Mouse (Mus musculus) cerebellum, postnatal 14 days (tissue): ENCODE data around the gene Llgl2.

Experiments
- DNase-seq, 2 experiments: peaks; one replicate each; pipeline ENCODE4 v3.0.0; 2021; ENCODE audit warnings: mixed read lengths in 2 of 2

Gene Llgl2

GRCm38 (mm10) chr11:115823774-115824740, at the start of gene Llgl2:
TSS of gene Llgl2 (plus strand) at chr11:115824049.
- peak; percentile 76 to 77 for DNase-seq

DNA sequence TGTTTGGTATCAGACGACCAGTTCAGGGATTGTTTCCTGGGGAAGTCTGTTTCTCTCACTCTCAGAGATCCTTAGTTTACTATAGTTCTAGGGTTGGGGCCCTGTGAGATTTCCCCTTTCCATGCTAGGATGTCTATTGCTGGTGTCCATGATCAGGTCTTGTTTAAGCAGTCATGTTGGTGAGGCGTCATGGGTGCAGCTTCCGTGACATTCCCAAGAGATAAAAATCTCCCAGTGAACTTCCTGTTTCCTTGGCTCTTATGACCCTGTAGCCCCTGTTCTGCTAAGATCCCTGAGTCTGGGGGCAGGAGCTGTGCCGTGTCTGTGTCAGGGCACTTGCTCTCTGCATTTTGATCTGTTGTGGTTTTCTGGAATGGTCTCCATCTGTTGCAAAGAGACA, 49.2 kb upstream of the Llgl2 start:
- no peak for DNase-seq

DNA sequence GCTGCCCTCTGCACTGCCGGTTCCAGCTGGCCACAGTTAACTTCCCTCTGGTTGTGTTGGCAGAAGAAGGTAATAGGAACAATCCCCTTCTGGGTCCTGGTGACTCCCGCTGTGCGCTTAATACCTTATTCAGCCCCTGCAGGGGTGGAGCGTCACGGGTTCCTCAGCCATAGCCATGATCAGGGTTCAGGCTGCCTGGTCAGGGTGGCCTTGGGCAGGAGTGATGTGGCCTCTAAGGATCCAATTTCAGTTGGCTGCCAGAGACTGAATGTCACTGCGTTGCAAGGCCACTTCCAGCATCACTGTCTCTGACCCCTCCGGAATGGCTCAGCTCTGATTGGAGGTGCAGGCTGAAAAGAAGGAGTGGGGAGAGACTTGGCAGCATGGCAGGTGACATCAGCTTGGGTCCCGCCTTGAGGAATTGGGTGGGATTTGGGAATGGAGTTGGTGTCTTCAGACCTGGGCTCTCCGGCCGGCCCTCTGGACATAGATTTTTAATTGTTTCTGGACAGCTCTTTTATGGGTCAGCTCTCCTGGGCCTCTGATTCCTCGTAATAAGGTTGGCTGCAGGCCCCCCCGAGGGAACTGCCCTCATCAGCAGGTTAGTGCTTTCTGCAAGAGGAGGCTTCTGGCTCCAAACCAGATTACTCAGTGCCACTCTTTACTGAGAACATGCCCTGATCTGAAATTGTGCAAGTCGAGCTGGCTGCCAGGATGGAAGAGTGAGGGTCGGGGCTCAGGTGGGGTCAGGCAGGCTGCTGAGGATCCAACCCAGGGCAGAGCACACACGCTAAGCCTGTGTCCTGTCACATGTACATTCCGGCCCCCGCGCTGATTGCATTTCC, 47.8 kb upstream of the Llgl2 start:
- peak; percentile 48 to 57 for DNase-seq

DNA sequence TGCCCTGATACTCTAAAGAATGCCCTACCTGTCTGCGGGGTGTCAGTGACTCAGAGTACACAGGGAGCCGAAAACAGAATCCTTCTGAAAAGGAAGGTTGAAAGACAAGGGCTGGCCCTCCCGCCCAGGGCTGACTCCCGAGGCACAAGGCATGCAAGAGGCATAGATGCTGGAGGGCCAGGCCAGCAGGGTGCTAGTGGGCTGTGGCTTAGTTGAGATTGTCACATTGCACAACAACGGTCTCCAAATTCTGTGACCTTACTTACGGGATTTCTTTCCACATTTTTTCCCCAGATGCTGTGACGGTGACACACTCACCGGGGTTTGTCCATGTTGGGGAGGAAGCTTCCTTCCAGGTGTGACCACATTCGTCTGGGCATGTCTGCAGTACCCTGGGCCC, 46.9 kb upstream of the Llgl2 start:
- DNase-seq: no peak

DNA sequence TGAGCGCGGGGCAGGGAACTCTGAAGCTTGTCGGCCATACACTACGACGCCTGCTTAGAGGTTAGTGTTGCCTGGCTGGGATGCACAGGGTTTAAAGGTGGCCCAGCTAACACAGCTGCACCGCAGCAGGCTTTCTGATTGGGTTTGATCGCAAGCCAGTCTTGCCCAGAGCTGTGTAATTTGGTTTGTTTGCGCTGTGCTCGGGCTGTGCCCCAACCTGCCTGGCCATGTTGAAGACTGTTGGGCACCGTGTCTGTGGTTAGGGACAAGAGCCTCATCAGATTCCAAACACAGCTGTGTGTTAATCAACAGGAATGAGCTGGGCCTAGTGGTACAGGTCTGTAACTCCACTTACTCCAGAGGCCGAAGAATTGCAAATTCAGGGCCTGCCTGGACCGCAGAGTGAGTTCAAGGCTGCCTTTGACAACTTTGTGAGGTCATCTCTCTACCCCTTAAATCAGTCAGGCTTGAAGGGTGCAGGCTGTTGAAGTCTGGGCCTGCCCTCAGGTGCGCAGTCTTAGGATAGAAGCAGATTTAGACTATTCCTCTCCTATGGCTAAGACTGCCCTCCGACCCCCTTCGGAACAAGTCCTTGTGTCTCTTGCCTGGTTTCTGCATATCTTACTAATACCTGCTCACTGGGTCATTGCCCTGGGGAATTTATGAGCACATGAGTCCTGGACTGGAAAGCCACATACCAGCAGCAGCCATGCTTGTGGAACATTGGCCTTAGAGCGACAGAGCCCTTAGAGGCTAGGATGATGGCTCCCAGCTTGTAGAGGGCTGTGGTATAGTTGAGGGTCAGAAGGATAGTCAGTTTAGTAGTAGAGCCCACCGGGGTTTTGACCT, 46.1 kb upstream of the Llgl2 start:
- no peak for DNase-seq

GRCm38 (mm10) chr11:115779038-115779571, 44.7 kb upstream of the Llgl2 start:
- peak in 1 of 2 experiments; percentile 38 for DNase-seq

GRCm38 (mm10) chr11:115780141-115781070, 43.4 kb upstream of the Llgl2 start:
- DNase-seq: peak in 1 of 2 experiments; percentile 58

DNA sequence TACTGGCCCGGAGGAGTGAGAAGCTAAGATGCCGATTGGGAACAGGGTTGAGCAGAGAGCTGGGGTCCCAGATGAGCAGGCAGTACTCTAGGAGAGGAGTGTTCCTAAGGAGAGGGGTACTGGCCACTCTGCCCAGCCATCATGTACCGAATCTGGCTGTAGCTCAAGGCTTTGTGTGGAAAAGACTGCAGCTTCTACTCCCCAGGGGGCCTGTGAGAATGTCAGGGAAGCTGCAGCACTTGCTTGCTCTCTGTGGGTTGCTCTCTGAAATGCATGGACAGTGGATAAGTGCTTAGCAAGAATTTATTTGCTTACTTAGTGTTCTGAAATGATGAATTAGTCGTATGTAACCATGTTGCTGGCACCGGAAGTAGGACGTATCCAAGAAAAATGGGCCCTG, 37.4 kb upstream of the Llgl2 start:
- DNase-seq: no peak

- peak; percentile 80 to 85 for DNase-seq
Measured at GRCm38 (mm10) chr11:115789787-115790186, 34.1 kb upstream of the Llgl2 start.

DNA sequence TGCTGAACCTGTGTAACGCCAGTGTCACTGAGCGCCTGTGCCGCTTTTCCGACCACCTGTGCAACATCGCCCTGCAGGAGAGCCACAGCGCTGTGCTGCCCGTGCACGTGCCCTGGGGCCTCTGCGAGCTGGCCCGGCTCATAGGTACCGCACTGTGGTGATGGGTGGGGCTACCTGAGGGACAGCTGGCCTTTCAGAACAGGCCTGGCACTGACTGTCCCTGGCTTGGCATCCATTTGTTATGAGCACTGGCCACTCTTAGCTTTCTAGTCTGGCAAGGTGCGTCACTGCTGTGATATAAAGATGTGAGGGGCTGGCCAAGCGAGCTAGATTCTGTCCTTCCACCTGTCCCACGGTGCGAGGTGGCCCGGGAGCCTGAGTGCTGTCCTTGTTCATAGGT, 31.9 kb upstream of the Llgl2 start:
- peak; percentile 59 to 66 for DNase-seq

DNA sequence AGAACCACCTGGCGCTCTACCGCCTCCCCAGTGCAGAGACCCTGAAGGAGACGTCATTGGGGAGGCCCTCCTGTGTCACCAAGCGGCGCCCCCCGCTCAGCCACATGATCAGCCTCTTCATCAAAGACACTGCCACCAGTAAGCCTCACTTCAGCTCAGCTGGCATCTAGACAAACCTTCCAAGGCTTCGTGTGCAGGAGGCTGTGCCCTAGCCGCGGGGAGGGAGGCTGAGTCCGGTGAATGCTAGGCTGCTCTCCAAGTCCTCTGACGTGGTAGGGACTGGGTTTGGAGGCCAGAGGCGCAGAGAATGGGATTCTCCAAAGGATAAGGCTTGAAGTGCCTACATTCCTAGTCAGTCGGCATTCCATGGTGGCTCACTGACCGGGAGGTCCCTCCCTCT, 31.5 kb upstream of the Llgl2 start:
- peak; percentile 52 to 55 for DNase-seq

- no peak for DNase-seq
Measured at GRCm38 (mm10) chr11:115796898-115797297, 27.0 kb upstream of the Llgl2 start.

DNA sequence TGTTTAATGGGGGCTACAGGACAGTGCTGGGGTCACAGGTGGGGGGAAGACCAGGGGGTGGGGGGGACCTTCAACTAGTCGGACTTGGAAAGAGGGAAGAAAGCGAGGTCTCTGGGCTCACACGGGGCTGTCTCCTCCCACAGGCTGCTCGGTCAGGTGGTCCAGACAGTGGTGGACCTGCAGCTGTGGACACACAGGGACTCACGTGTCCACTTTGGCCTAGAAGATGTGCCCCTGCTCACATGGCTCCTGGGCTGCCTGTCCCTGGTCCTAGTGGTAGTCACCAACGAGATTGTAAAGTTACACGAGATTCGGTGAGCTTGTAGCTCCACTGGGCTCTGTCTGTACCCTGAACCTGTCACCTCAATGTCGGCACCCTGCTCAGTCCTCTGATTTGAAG, 26.2 kb upstream of the Llgl2 start:
- DNase-seq: no peak

DNA sequence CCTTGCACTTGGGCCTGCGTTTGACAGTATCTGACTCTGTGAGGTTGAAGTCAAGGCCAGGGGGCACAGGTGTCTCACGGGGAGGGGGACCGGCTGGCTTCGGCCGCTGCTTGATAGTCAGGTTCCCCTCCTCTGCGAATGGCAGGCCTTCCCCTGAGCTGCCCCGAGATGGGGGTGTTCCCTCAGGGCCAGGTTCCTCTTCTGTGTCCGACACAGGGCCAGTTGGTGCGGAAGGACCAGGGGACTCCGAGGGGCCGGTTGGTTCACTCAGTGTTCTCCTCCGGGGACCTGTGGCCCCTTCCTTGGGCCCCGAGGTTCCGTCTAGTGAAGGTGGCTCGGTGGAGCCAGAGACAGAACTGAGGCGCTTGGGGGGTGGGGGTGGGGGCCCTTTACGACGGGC, 22.9 kb upstream of the Llgl2 start:
- DNase-seq: no peak

- DNase-seq: no peak
Measured at GRCm38 (mm10) chr11:115803072-115803709, 20.7 kb upstream of the Llgl2 start.

DNA sequence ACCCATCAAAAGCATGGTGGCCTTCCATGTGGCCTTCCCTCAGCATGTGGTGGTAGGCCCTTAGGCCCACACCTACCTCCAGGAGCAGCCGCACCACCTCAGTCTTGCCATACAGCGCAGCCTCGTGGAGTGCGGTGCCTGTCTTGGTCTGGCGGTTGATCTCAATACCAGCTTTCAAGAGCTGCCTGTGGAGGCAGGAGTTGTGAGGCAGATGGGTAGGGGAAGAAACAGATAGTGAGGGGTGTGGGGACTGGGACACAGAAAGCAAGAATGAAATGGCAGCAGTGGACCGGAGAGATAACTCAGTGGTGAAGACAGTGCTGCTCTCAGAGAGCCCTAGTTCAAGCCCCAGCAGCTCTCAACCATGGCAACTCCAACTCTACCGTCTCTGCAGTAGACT, 18.8 kb upstream of the Llgl2 start:
- DNase-seq: no peak

DNA sequence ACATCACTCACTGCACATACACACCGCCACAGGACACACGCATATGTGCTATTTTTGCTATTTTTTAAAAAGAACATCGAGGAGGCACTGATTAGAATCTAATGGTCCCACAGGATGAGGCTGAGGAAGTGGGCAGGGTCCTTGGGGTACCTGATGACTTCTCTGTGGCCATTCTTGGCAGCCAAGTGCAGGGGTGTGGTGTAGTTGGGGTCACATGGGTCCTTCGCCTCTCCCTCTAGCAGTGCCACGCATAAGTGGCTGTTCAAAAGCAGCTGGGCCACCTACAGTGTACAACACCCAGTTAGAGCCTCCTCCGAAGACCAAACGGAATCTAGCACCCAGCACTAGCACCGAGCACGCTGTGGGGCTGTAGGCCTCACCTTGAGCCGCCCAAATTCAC, 17.7 kb upstream of the Llgl2 start:
- no peak for DNase-seq

- DNase-seq: no peak
Measured at GRCm38 (mm10) chr11:115807306-115807705, 16.5 kb upstream of the Llgl2 start.

- no peak for DNase-seq
Measured at GRCm38 (mm10) chr11:115807971-115808370, 15.9 kb upstream of the Llgl2 start.

GRCm38 (mm10) chr11:115808696-115809310, 15.0 kb upstream of the Llgl2 start:
- DNase-seq: no peak
